Mouse (Mus musculus) bone marrow macrophage, adult 2 months (primary cell): ENCODE measurements around the gene Rab6a. TPM values are rescaled to one million over a fixed set of nuclear protein-coding genes. Genes with fewer than 3 reads are reported as not detected.

Experiments used
- H3K27ac ChIP-seq: 2 replicates; pipeline ENCODE4 v1.5.1; 2012; ENCODE audit warnings: low read depth, low read length; ENCODE audit not compliant: insufficient read depth
- H3K4me1 ChIP-seq: 2 replicates; pipeline ENCODE4 v1.6.1; 2012; ENCODE audit warnings: low read length; ENCODE audit not compliant: control insufficient read depth, insufficient read depth
- H3K4me3 ChIP-seq: 2 replicates; pipeline ENCODE4 v1.5.1; 2012; ENCODE audit warnings: mild to moderate bottlenecking, low read length, moderate library complexity; ENCODE audit not compliant: insufficient read depth
- CTCF ChIP-seq: IDR thresholded peaks from 2 replicates; pipeline ENCODE4 v1.5.1; 2012; ENCODE audit warnings: low read depth, mild to moderate bottlenecking, low read length, moderate library complexity
- POLR2A ChIP-seq: IDR thresholded peaks from 2 replicates; pipeline ENCODE4 v1.6.1; 2012; ENCODE audit warnings: mild to moderate bottlenecking, low read depth, low read length, borderline replicate concordance
- polyA plus RNA-seq: library from polyadenylated mRNA; stranded (reverse); fragments of >200 nt; gene quantifications from 2 replicates; pipeline ENCODE4 v1.2.4, GENCODE M21; 2012; ENCODE audit not compliant: missing spikeins, insufficient read depth, insufficient read length

Rab6a gene
- polyA plus RNA-seq, 1 experiment = 74.1 TPM

GRCm38 (mm10) chr7:100674941-100675340 is 67.7 kb downstream of the Rab6a start:
- no peak overlapping the region for H3K27ac ChIP-seq
- TF ChIP-seq POLR2A (no peak), CTCF (no peak)
- no peak overlapping the region for H3K4me3 ChIP-seq
- no peaks in the 10 kb centered on the region for H3K4me1 ChIP-seq

- H3K4me3 ChIP-seq = no peak overlapping the region
- TF ChIP-seq CTCF = no peak
- no peak for TF ChIP-seq POLR2A
- no peaks in the 10 kb centered on the region for H3K4me1 ChIP-seq
- no peak overlapping the region for H3K27ac ChIP-seq
Observed at GRCm38 (mm10) chr7:100678052-100678451, 70.8 kb downstream of the Rab6a start.

- TF ChIP-seq CTCF = no peak
- no peak for TF ChIP-seq POLR2A
- H3K4me1 ChIP-seq = no peaks in the 10 kb centered on the region
- H3K27ac ChIP-seq = no peak overlapping the region
- H3K4me3 ChIP-seq = no peak overlapping the region
Observed at GRCm38 (mm10) chr7:100678948-100679880, 72.0 kb downstream of the Rab6a start.

GRCm38 (mm10) chr7:100681132-100681531 is 73.9 kb downstream of the Rab6a start:
- TF ChIP-seq CTCF = no peak
- TF ChIP-seq POLR2A = no peak
- Histone ChIP-seq H3K27ac (no peak overlapping the region), H3K4me3 (no peak overlapping the region), H3K4me1 (no peaks in the 10 kb centered on the region)

- H3K4me3 ChIP-seq = no peak overlapping the region
- TF ChIP-seq POLR2A (no peak), CTCF (no peak)
- no peak overlapping the region for H3K27ac ChIP-seq
- H3K4me1 ChIP-seq = no peaks in the 10 kb centered on the region
Observed at GRCm38 (mm10) chr7:100683241-100683640, 76.0 kb downstream of the Rab6a start.

GRCm38 (mm10) chr7:100684081-100684480 is 76.9 kb downstream of the Rab6a start:
- no peak overlapping the region for H3K4me3 ChIP-seq
- no peak for TF ChIP-seq POLR2A
- TF ChIP-seq CTCF = no peak
- H3K4me1 ChIP-seq = no peaks in the 10 kb centered on the region
- no peak overlapping the region for H3K27ac ChIP-seq

- no peak overlapping the region for H3K27ac ChIP-seq
- no peak overlapping the region for H3K4me3 ChIP-seq
- no peaks in the 10 kb centered on the region for H3K4me1 ChIP-seq
- no peak for TF ChIP-seq POLR2A
- TF ChIP-seq CTCF = no peak
Observed at GRCm38 (mm10) chr7:100684538-100684937, 77.3 kb downstream of the Rab6a start.

GRCm38 (mm10) chr7:100685061-100686030 is 78.1 kb downstream of the Rab6a start:
- Histone ChIP-seq H3K4me1 (no peaks in the 10 kb centered on the region), H3K27ac (no peak overlapping the region), H3K4me3 (no peak overlapping the region)
- TF ChIP-seq CTCF (peak; percentile 85), POLR2A (no peak)

GRCm38 (mm10) chr7:100688471-100688870 is 81.3 kb downstream of the Rab6a start:
- Histone ChIP-seq H3K4me1 (no peaks in the 10 kb centered on the region), H3K27ac (no peak overlapping the region), H3K4me3 (no peak overlapping the region)
- TF ChIP-seq CTCF (no peak), POLR2A (no peak)

Other genes with a start within 250 kb of the Rab6a start
- gene C2cd3, start 235.2 kb upstream of the Rab6a start, polyA plus RNA-seq = 20.9 and 21.6 TPM in 2 replicates
- gene Ppme1, start 235.1 kb upstream of the Rab6a start, polyA plus RNA-seq = 21.1 and 23.6 TPM in 2 replicates
- gene Ucp3, start 134.4 kb upstream of the Rab6a start, polyA plus RNA-seq = not detected in 2 replicates
- gene Ucp2, start 114.1 kb upstream of the Rab6a start, polyA plus RNA-seq = 1,592 and 1,654 TPM in 2 replicates
- gene Dnajb13, start 92.5 kb upstream of the Rab6a start, polyA plus RNA-seq = 0.63 and 1.5 TPM in 2 replicates
- gene Coa4, start 70.3 kb upstream of the Rab6a start, polyA plus RNA-seq = 25.9 and 29.7 TPM in 2 replicates
- gene Mrpl48, start 891 bp downstream of the Rab6a start, polyA plus RNA-seq = 59.3 and 60.3 TPM in 2 replicates
- not detected in 2 replicates for gene Plekhb1, start 55.0 kb downstream of the Rab6a start, polyA plus RNA-seq
- gene Fam168a, start 99.2 kb downstream of the Rab6a start, polyA plus RNA-seq = 30.6 and 32.1 TPM in 2 replicates